Mouse (Mus musculus) neutrophil, adult 5-6 weeks (primary cell): ENCODE measurements around the gene Arpc1a. TPM values are rescaled to one million over a fixed set of nuclear protein-coding genes. Genes with fewer than 3 reads are reported as not detected.
"Not testable (repeated sequence)": the region's sequence is repeated elsewhere in the genome, so short reads cannot be mapped to it uniquely, and the experiment has no call there.

Source experiments
- ATAC-seq: fragments of 151-379, 151-347 bp; 2 replicates; pipeline ENCODE4 v1.8.0; 2017; ENCODE audit warnings: mild to moderate bottlenecking, moderate TSS enrichment; ENCODE audit not compliant: insufficient number of reproducible peaks, poor library complexity, low FRiP score, severe bottlenecking; ENCODE audit errors: extremely low read depth
- total RNA-seq: library from RNA; stranded (forward); fragments of 200-1000 nt; gene quantifications from 2 replicates; pipeline ENCODE4 v1.2.3, GENCODE M21; 2017

Gene Arpc1a
- total RNA-seq, 1 experiment from 2014 or later: 79.7 TPM

GRCm38 (mm10) chr5:145129773-145130172 lies 46.1 kb downstream of the Arpc1a start:
- not testable (repeated sequence) for ATAC-seq

- ATAC-seq: no peak
These were observed 46.6 kb downstream of the Arpc1a start for GRCm38 (mm10) chr5:145130191-145130590.

- ATAC-seq: no peak
These were observed 47.4 kb downstream of the Arpc1a start for GRCm38 (mm10) chr5:145130995-145131394.

GRCm38 (mm10) chr5:145133275-145133674 lies 49.6 kb downstream of the Arpc1a start:
- ATAC-seq: not testable (repeated sequence)

GRCm38 (mm10) chr5:145138836-145139235 lies 55.2 kb downstream of the Arpc1a start:
- ATAC-seq: no peak

- peak; percentile 86 for ATAC-seq
These were observed 56.2 kb downstream of the Arpc1a start, which contains the start of the genes Pdap1 and Bud31 for GRCm38 (mm10) chr5:145139571-145140519. Gene Pdap1 (minus strand): TSS chr5:145140238. Gene Bud31 (plus strand): TSS chr5:145140362.

GRCm38 (mm10) chr5:145140611-145141010 lies 57.0 kb downstream of the Arpc1a start:
- no peak for ATAC-seq

- no peak for ATAC-seq
These were observed 64.1 kb downstream of the Arpc1a start for GRCm38 (mm10) chr5:145147748-145148147.

GRCm38 (mm10) chr5:145149294-145149693 lies 65.7 kb downstream of the Arpc1a start:
- ATAC-seq: no peak

- ATAC-seq: no peak
These were observed 69.1 kb downstream of the Arpc1a start for GRCm38 (mm10) chr5:145152690-145153089.

Other genes starting within 250 kb of the Arpc1a start
- gene Smurf1, start 118.0 kb upstream of the Arpc1a start, total RNA-seq: 14.4 and 19.2 TPM in 2 replicates
- not detected in 2 replicates for gene Gm4871, start 51.1 kb upstream of the Arpc1a start, total RNA-seq
- not detected in 2 replicates for gene 1700018F24Rik, start 40.8 kb upstream of the Arpc1a start, total RNA-seq
- gene Kpna7, start 200 bp downstream of the Arpc1a start, total RNA-seq: not detected in 2 replicates
- 524 and 552 TPM in 2 replicates for gene Arpc1b, start 30.4 kb downstream of the Arpc1a start, total RNA-seq
- gene Pdap1, start 56.4 kb downstream of the Arpc1a start, total RNA-seq: 73.3 and 79.9 TPM in 2 replicates
- gene Bud31, start 56.5 kb downstream of the Arpc1a start, total RNA-seq: 170 and 185 TPM in 2 replicates
- gene Ptcd1, start 83.3 kb downstream of the Arpc1a start, total RNA-seq: 20.3 and 20.8 TPM in 2 replicates
- 31.9 and 36.5 TPM in 2 replicates for gene Cpsf4, start 83.4 kb downstream of the Arpc1a start, total RNA-seq
- gene Atp5j2, start 108.2 kb downstream of the Arpc1a start, total RNA-seq: 71.6 and 81.6 TPM in 2 replicates
- gene Zkscan14, start 118.0 kb downstream of the Arpc1a start, total RNA-seq: 39.6 and 44.0 TPM in 2 replicates
- gene Zkscan5, start 120.7 kb downstream of the Arpc1a start, total RNA-seq: 6.6 and 8.5 TPM in 2 replicates
- gene Zfp655, start 147.9 kb downstream of the Arpc1a start, total RNA-seq: 33.1 and 35.4 TPM in 2 replicates
- 9.3 and 10.5 TPM in 2 replicates for gene Zscan25, start 196.7 kb downstream of the Arpc1a start, total RNA-seq